In the genomic region with DNA sequence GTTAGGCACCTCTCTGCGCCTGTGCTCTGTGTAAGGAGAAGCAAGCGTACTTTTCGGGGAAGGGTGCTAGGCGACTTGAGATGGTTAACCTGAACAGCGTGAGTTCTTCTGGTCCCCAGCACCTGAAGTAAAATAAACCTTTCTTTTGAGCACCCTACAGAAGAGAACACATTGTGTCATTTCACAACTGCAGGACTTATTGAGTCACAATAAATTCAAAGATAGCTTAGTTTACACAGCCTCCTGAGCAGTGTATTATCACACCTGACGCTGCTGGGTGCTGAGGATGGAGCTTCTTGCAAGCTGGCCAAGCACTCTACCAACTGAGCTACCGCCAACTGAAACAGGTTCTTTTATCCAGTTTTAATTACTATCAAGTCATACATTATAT, we compare ENCODE assay signal across 7 mouse cellular contexts. TPM values are rescaled to one million over a fixed set of nuclear protein-coding genes. Genes with fewer than 3 reads are reported as not detected.
DNase-seq lines count a peak whose midpoint lies in the region; ATAC-seq and TF ChIP-seq lines count a peak whose summit lies in the region.

No protein-coding gene starts in this region.

- no peaks in the 10 kb centered on the region for H3K27me3 ChIP-seq in lung, postnatal 0 days (replicated peaks; ENCODE audit: insufficient read depth, low read length)
- H3K27me3 ChIP-seq in forebrain, embryonic 13.5 days, result no peaks in the 10 kb centered on the region
- no peaks in the 10 kb centered on the region for H3K27me3 ChIP-seq in limb, embryonic 14.5 days (ENCODE audit: control insufficient read depth, insufficient read depth, low read length)
- no peaks in the 10 kb centered on the region for H3K27me3 ChIP-seq in stomach, embryonic 15.5 days (replicated peaks)

- no peak for TF ChIP-seq POLR2A in limb, embryonic 14.5 days (IDR thresholded peaks at IDR 0.05; ENCODE audit: borderline replicate concordance, extremely low read depth, insufficient read depth, insufficient read length)

- no peak for TF ChIP-seq CTCF in lung, postnatal 0 days (IDR thresholded peaks at IDR 0.05)

- peak overlapping the region; percentile 68 for H3K4me3 ChIP-seq in lung, postnatal 0 days (ENCODE audit: low read depth, low read length)
- peak overlapping the region; percentile 97 for H3K4me3 ChIP-seq in forebrain, embryonic 13.5 days
- H3K4me3 ChIP-seq in limb, embryonic 14.5 days (replicated peaks; ENCODE audit: low read length), result peak overlapping the region; percentile 77
- H3K4me3 ChIP-seq in stomach, embryonic 15.5 days (replicated peaks), result peak overlapping the region; percentile 92

- DNase-seq in lung, postnatal 0 days (ENCODE audit: low spot score), result no peak
- DNase-seq in lung, postnatal 4 days, result no peak
- no peak for DNase-seq in limb, embryonic 14.5 days (ENCODE audit: low spot score)
- no peak for DNase-seq in left cerebral cortex, adult 11 months (ENCODE audit: low spot score)
- DNase-seq in gastrocnemius, adult 18-20 months (ENCODE audit: low spot score), result no peak

- H3K27ac ChIP-seq in lung, postnatal 0 days (ENCODE audit: low read length), result peak overlapping the region; percentile 43
- peak overlapping the region; percentile 87 for H3K27ac ChIP-seq in forebrain, embryonic 13.5 days
- H3K27ac ChIP-seq in limb, embryonic 14.5 days (replicated peaks; ENCODE audit: low read depth, low read length), result peak overlapping the region; percentile 58; the same call in 1 of the 2 replicates
- H3K27ac ChIP-seq in stomach, embryonic 15.5 days, result 0 out of 2 replicates have a peak overlapping the region, but pooled peaks have one; percentile 51

- H3K9me3 ChIP-seq in lung, postnatal 0 days (ENCODE audit: low read length), result no peaks in the 10 kb centered on the region
- H3K9me3 ChIP-seq in forebrain, embryonic 13.5 days (replicated peaks), result peaks cover 3% of the 10 kb centered on the region
- no peaks in the 10 kb centered on the region for H3K9me3 ChIP-seq in limb, embryonic 14.5 days (ENCODE audit: control insufficient read depth, low read length)
- H3K9me3 ChIP-seq in stomach, embryonic 15.5 days, result no peaks in the 10 kb centered on the region

- peaks cover 17% of the 10 kb centered on the region; the same call in 1 of the 2 replicates for H3K36me3 ChIP-seq in lung, postnatal 0 days (ENCODE audit: insufficient read depth, low read length)
- peaks cover 30% of the 10 kb centered on the region for H3K36me3 ChIP-seq in forebrain, embryonic 13.5 days (ENCODE audit: poor library complexity, severe bottlenecking)
- peaks cover 15% of the 10 kb centered on the region for H3K36me3 ChIP-seq in limb, embryonic 14.5 days (ENCODE audit: control insufficient read depth, insufficient read depth, low read length)
- peaks cover 10% of the 10 kb centered on the region; the same call in 1 of the 2 replicates for H3K36me3 ChIP-seq in stomach, embryonic 15.5 days

- no peak for TF ChIP-seq EP300 in lung, postnatal 0 days (IDR thresholded peaks at IDR 0.05)

- peak overlapping the region; percentile 92 for H3K4me2 ChIP-seq in lung, postnatal 0 days (replicated peaks; ENCODE audit: low read depth, low read length)
- H3K4me2 ChIP-seq in forebrain, embryonic 13.5 days, result peak overlapping the region; percentile 89
- H3K4me2 ChIP-seq in limb, embryonic 14.5 days (replicated peaks; ENCODE audit: low read depth, low read length, severe bottlenecking), result peak overlapping the region; percentile 75
- H3K4me2 ChIP-seq in stomach, embryonic 15.5 days, result peak overlapping the region; percentile 83

- peaks cover 5% of the 10 kb centered on the region; the same call in 1 of the 2 replicates for H3K4me1 ChIP-seq in lung, postnatal 0 days (ENCODE audit: insufficient read depth, low read depth, low read length)
- H3K4me1 ChIP-seq in forebrain, embryonic 13.5 days, result peaks cover 30% of the 10 kb centered on the region
- 0 out of 2 replicates have a peak, but pooled peaks cover 8% of the 10 kb centered on the region for H3K4me1 ChIP-seq in limb, embryonic 14.5 days (ENCODE audit: control insufficient read depth, insufficient read depth, low read length)
- peaks cover 16% of the 10 kb centered on the region; the same call in 1 of the 2 replicates for H3K4me1 ChIP-seq in stomach, embryonic 15.5 days

- peak overlapping the region; percentile 74 for H3K9ac ChIP-seq in lung, postnatal 0 days (replicated peaks; ENCODE audit: low read depth)
- peak overlapping the region; percentile 98 for H3K9ac ChIP-seq in forebrain, embryonic 13.5 days
- peak overlapping the region; percentile 74 for H3K9ac ChIP-seq in limb, embryonic 14.5 days (ENCODE audit: low read depth, low read length, severe bottlenecking)
- H3K9ac ChIP-seq in stomach, embryonic 15.5 days, result peak overlapping the region; percentile 11; the same call in 1 of the 2 replicates

- WGBS in lung, postnatal 0 days, result 25% methylated on average over 7 of the region's 7 CpGs
- WGBS in forebrain, embryonic 13.5 days, result 25% methylated on average over 7 of the region's 7 CpGs
- 25% methylated on average over 7 of the region's 7 CpGs for WGBS in limb, embryonic 14.5 days
- WGBS in stomach, embryonic 15.5 days, result 20% methylated on average over 7 of the region's 7 CpGs

- peak; percentile 66; the same call in 1 of the 2 replicates for ATAC-seq in lung, postnatal 0 days
- ATAC-seq in forebrain, embryonic 13.5 days, result no peak; the same call in none of the 2 replicates
- ATAC-seq in limb, embryonic 14.5 days (ENCODE audit: low FRiP score, low read depth), result no peak
- peak; percentile 5; the same call in 1 of the 2 replicates for ATAC-seq in stomach, embryonic 15.5 days (ENCODE audit: insufficient read depth, low FRiP score, low read depth)

RNA-seq across cellular contexts. Expression of a gene that starts 0.4 kb away (rescaled TPM):
- polyA plus RNA-seq in lung, postnatal 0 days (2015; fragmentation: Nextera tagmentation; extraction: Ambion mirVana), result 92.0 and 95.7 TPM in 2 replicates
- polyA plus RNA-seq in forebrain, embryonic 13.5 days (2015; fragmentation: Nextera tagmentation; extraction: Ambion mirVana), result 154 and 155 TPM in 2 replicates
- 132 and 137 TPM in 2 replicates for polyA plus RNA-seq in limb, embryonic 14.5 days (2012; rRNA removed)
- 108 and 120 TPM in 2 replicates for polyA plus RNA-seq in limb, embryonic 14.5 days (2014; fragmentation: Nextera tagmentation; extraction: Ambion mirVana)
- 116 TPM in 2 replicates for polyA plus RNA-seq in stomach, embryonic 15.5 days (2015; fragmentation: Nextera tagmentation; extraction: Ambion mirVana)
- total RNA-seq in gastrocnemius, adult 18-20 months (2021), result 10 to 100 TPM; 65.8 to 66.8 TPM

RNA-seq across cellular contexts. Expression of a gene that starts 7.5 kb away (rescaled TPM):
- 38.2 and 41.9 TPM in 2 replicates for polyA plus RNA-seq in lung, postnatal 0 days (2015; fragmentation: Nextera tagmentation; extraction: Ambion mirVana)
- 84.2 and 92.6 TPM in 2 replicates for polyA plus RNA-seq in forebrain, embryonic 13.5 days (2015; fragmentation: Nextera tagmentation; extraction: Ambion mirVana)
- polyA plus RNA-seq in limb, embryonic 14.5 days (2012; rRNA removed), result 62.9 and 71.2 TPM in 2 replicates
- 92.4 and 93.4 TPM in 2 replicates for polyA plus RNA-seq in limb, embryonic 14.5 days (2014; fragmentation: Nextera tagmentation; extraction: Ambion mirVana)
- 87.6 and 98.3 TPM in 2 replicates for polyA plus RNA-seq in stomach, embryonic 15.5 days (2015; fragmentation: Nextera tagmentation; extraction: Ambion mirVana)
- total RNA-seq in gastrocnemius, adult 18-20 months (2021), result 10 to 100 TPM; 23.9 to 25.7 TPM

RNA-seq across cellular contexts. Expression of a gene that starts 16.3 kb away (rescaled TPM):
- polyA plus RNA-seq in lung, postnatal 0 days (2015; fragmentation: Nextera tagmentation; extraction: Ambion mirVana), result 78.8 and 84.1 TPM in 2 replicates
- 71.2 and 85.4 TPM in 2 replicates for polyA plus RNA-seq in forebrain, embryonic 13.5 days (2015; fragmentation: Nextera tagmentation; extraction: Ambion mirVana)
- polyA plus RNA-seq in limb, embryonic 14.5 days (2012; rRNA removed), result 59.2 and 66.3 TPM in 2 replicates
- 79.4 and 86.6 TPM in 2 replicates for polyA plus RNA-seq in limb, embryonic 14.5 days (2014; fragmentation: Nextera tagmentation; extraction: Ambion mirVana)
- polyA plus RNA-seq in stomach, embryonic 15.5 days (2015; fragmentation: Nextera tagmentation; extraction: Ambion mirVana), result 100 and 115 TPM in 2 replicates
- 100 to 1,000 TPM; 668 to 737 TPM for total RNA-seq in gastrocnemius, adult 18-20 months (2021)

RNA-seq across cellular contexts. Expression of a gene that starts 45.1 kb away (rescaled TPM):
- not detected in 2 replicates for polyA plus RNA-seq in lung, postnatal 0 days (2015; fragmentation: Nextera tagmentation; extraction: Ambion mirVana)
- polyA plus RNA-seq in forebrain, embryonic 13.5 days (2015; fragmentation: Nextera tagmentation; extraction: Ambion mirVana), result 0.04 and 0.05 TPM in 2 replicates
- 0.23 and 0.46 TPM in 2 replicates for polyA plus RNA-seq in limb, embryonic 14.5 days (2012; rRNA removed)
- polyA plus RNA-seq in limb, embryonic 14.5 days (2014; fragmentation: Nextera tagmentation; extraction: Ambion mirVana), result 0.15 and 0.25 TPM in 2 replicates
- 2.0 and 2.3 TPM in 2 replicates for polyA plus RNA-seq in stomach, embryonic 15.5 days (2015; fragmentation: Nextera tagmentation; extraction: Ambion mirVana)
- under 1 TPM; 0.23 to 0.28 TPM for total RNA-seq in gastrocnemius, adult 18-20 months (2021)

Comparison
In these comparisons a context has a peak if more than half of its experiments do, and no peak if none do; other contexts are left out.
1. ATAC-seq: peak in lung, postnatal 0 days (single experiment) and stomach, embryonic 15.5 days (single experiment); none in forebrain, embryonic 13.5 days (single experiment) and limb, embryonic 14.5 days (single experiment).
2. H3K9ac ChIP-seq: peak in every context shown above with its lines; median percentile 98 in forebrain, embryonic 13.5 days; 74 in lung, postnatal 0 days; 74 in limb, embryonic 14.5 days; 11 in stomach, embryonic 15.5 days.
3. Peak in every context shown above with its lines, with median percentiles within 50 percentile points of each other: H3K27ac ChIP-seq, H3K4me2 ChIP-seq and H3K4me3 ChIP-seq.